Mouse (Mus musculus) adrenal gland, postnatal 4 days (tissue): ENCODE data around the gene Dut. TPM values are rescaled to one million over a fixed set of nuclear protein-coding genes. Genes with fewer than 3 reads are reported as not detected.

Source experiments
- DNase-seq, 2 experiments: peaks; one replicate each; pipeline ENCODE4 v3.0.0; 2021 to 2022; ENCODE audit warnings: low spot score in 2 of 2, mixed read lengths in 2 of 2
- total RNA-seq, 2 experiments: library from RNA; stranded (reverse); gene quantifications; 2 replicates each; pipeline ENCODE4 v1.2.3; 2021

Dut gene
- total RNA-seq, 2 experiments from 2014 or later = 73.2 to 75.0 TPM

DNA sequence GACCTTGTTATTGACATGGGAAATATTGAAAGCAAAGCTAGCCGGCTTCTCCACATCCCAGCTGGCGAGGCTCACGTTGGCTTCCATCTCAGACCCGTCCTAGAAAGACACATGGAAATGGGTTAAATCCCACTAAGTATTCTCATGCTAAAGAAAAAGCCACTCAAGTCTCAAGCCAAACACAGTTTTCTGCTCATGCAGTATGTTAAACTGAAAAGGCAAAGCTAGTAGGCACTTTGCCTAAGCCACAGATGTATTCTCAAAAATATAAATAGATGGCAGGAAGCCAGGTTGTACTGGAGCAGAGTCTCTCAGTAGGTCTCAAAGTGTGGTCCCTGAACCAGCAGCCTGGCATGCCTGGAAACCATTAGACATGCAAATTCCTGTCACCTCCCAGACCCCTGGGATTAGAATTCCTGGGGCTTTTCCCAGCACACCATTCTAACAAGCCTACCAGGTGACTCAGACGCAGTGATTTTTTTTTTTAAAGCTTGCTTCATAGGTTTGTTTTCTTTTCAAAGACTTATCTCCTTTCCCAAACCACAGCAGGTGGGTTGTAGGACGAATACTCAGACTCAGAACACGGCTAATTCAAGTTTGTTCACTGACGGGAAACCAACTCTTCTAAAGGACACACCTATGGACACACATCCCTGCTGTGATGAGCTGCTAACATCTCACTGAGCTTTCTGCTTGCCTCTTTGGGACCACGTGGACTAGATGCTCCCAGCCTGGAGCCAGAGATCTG is 55.1 kb downstream of the Dut start:
- DNase-seq = no peak

DNA sequence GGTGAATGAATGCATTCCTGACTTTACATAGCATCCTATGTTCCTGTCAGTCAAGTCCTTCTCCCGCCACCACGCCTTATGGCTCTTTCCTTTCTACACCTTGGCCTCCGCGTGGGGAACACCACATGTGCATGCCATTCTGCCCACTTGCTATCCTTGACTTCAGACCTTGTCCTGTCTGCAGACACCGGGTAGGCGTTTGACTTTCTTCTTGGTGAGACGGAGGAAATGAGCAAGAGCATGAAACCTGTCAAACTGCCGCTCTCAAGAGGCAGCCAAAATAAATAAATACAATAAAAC is 55.6 kb downstream of the Dut start:
- no peak for DNase-seq

GRCm38 (mm10) chr2:125303764-125304384 is 56.9 kb downstream of the Dut start:
- DNase-seq = no peak

DNA sequence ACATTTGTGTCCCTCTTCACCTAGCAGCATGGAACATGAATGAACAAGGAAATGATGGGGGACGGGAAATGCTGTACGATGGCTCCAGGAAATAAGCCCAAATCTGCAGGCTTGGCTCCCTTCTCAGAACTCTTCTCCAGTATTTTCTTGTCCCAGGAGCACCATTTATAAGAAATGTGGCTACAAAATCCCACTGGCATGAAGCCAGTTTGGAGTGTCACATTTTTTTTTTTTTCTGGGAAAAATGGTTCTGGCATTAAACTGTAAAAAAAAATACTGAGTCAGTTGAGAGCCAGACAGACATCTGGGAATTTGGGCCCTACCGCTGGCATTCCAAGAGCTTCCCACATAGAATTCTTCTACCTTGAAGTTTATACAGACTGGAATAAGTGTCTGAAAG is 57.8 kb downstream of the Dut start:
- DNase-seq = no peak

DNA sequence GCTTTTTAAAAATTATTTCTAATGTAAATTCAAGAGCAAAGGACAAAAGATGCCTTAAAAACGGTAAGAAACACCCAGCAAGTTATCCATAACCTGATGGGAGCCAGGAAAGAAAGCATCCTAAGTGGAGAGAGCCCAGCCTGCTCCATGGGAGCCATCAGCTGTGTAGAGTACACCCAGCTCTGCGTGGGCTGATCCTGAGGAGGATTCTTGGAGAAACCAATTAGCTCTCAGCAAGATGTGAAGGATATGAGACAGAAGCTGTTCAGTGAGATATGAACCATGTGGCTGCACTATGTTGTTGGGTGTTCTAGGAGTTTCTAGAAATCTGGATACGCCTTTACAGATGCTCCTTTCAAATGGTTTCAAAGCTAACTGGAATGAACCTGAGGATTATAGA is 58.7 kb downstream of the Dut start:
- DNase-seq = no peak

Other genes with a start within 250 kb of the Dut start
- under 1 TPM; 0.14 to 0.45 TPM for gene Slc24a5, start 179.1 kb upstream of the Dut start, total RNA-seq
- gene Myef2, start 123.5 kb upstream of the Dut start, total RNA-seq = 10 to 100 TPM; 52.9 to 63.2 TPM
- gene Ctxn2, start 110.5 kb upstream of the Dut start, total RNA-seq = not detected
- 10 to 100 TPM in 1 of 2 experiments, under 1 TPM in 1; 0.79 to 29.2 TPM for gene Slc12a1, start 94.7 kb upstream of the Dut start, total RNA-seq